Mouse (Mus musculus): ENCODE results near the gene Stx6. TPM values are rescaled to one million over a fixed set of nuclear protein-coding genes. Genes with fewer than 3 reads are reported as not detected.

Stx6 gene
- total RNA-seq (2023) = 10 to 100 TPM; 28.7 to 32.3 TPM

GRCm38 (mm10) chr1:155158141-155158969 lies at the start of gene Stx6:
TSS of gene Stx6 (plus strand) at chr1:155158715.

GRCm38 (mm10) chr1:155146572-155146980 lies 11.9 kb upstream of the Stx6 start, which contains the start of gene Mr1:
TSS of gene Mr1 (minus strand) at chr1:155146814.

GRCm38 (mm10) chr1:155243797-155244770 lies 85.6 kb downstream of the Stx6 start, which contains the start of gene BC034090:
TSS of gene BC034090 (minus strand) at chr1:155244444.

Other genes starting within 250 kb of the Stx6 start
- 100 to 1,000 TPM; 179 to 190 TPM for gene Ier5, start 59.1 kb upstream of the Stx6 start, total RNA-seq (2023)
- gene Mr1, start 11.9 kb upstream of the Stx6 start, total RNA-seq (2023) = 1 to 10 TPM; 1.3 to 2.2 TPM
- gene BC034090, start 85.7 kb downstream of the Stx6 start, total RNA-seq (2023) = not detected

All from neutrophil, adult 59 days (primary cell).